Mouse (Mus musculus) liver (tissue): Measurements from ENCODE around the gene Asb18.

Experiments
- DNase-seq: peaks from one replicate; pipeline ENCODE4 v3.0.0-alpha.2; 2020; ENCODE audit warnings: mixed read lengths

Gene Asb18

GRCm38 (mm10) chr1:89969072-89969713, 45.3 kb downstream of the Asb18 start:
- DNase-seq = no peak

- no peak for DNase-seq
Observed at GRCm38 (mm10) chr1:89968111-89968851, 46.2 kb downstream of the Asb18 start.

GRCm38 (mm10) chr1:89967585-89967984, 46.9 kb downstream of the Asb18 start:
- DNase-seq = no peak

GRCm38 (mm10) chr1:89964426-89964825, 50.0 kb downstream of the Asb18 start:
- no peak for DNase-seq

GRCm38 (mm10) chr1:89963296-89963695, 51.2 kb downstream of the Asb18 start:
- no peak for DNase-seq

GRCm38 (mm10) chr1:89962092-89962491, 52.4 kb downstream of the Asb18 start:
- no peak for DNase-seq

GRCm38 (mm10) chr1:89959393-89959792, 55.1 kb downstream of the Asb18 start:
- no peak for DNase-seq

- DNase-seq = peak; percentile 66
Observed at GRCm38 (mm10) chr1:89943202-89943601, 71.3 kb downstream of the Asb18 start.

- no peak for DNase-seq
Observed at GRCm38 (mm10) chr1:89942395-89942976, 72.0 kb downstream of the Asb18 start.

GRCm38 (mm10) chr1:89941701-89942381, 72.6 kb downstream of the Asb18 start:
- no peak for DNase-seq

- DNase-seq = no peak
Observed at GRCm38 (mm10) chr1:89940961-89941524, 73.4 kb downstream of the Asb18 start.

GRCm38 (mm10) chr1:89939981-89940726, 74.3 kb downstream of the Asb18 start:
- peak; percentile 80 for DNase-seq

GRCm38 (mm10) chr1:89939596-89939960, 74.9 kb downstream of the Asb18 start:
- no peak for DNase-seq

- DNase-seq = no peak
Observed at GRCm38 (mm10) chr1:89938884-89939595, 75.4 kb downstream of the Asb18 start.

- DNase-seq = no peak
Observed at GRCm38 (mm10) chr1:89935493-89936348, 78.7 kb downstream of the Asb18 start.

GRCm38 (mm10) chr1:89934316-89935260, 79.9 kb downstream of the Asb18 start:
- DNase-seq = no peak

GRCm38 (mm10) chr1:89933786-89934185, 80.7 kb downstream of the Asb18 start:
- DNase-seq = no peak

GRCm38 (mm10) chr1:89933028-89933427, 81.4 kb downstream of the Asb18 start:
- no peak for DNase-seq

GRCm38 (mm10) chr1:89932616-89933015, 81.8 kb downstream of the Asb18 start:
- DNase-seq = no peak

GRCm38 (mm10) chr1:89932021-89932423, 82.4 kb downstream of the Asb18 start:
- no peak for DNase-seq
